Mouse (Mus musculus) embryo, embryonic 11.5 days (tissue): ENCODE data around the gene Btbd1.

Experiments
- DNase-seq: peaks from one replicate; pipeline ENCODE4 v3.0.0-alpha.2; 2012; ENCODE audit warnings: low read depth, low spot score

Btbd1 gene

DNA sequence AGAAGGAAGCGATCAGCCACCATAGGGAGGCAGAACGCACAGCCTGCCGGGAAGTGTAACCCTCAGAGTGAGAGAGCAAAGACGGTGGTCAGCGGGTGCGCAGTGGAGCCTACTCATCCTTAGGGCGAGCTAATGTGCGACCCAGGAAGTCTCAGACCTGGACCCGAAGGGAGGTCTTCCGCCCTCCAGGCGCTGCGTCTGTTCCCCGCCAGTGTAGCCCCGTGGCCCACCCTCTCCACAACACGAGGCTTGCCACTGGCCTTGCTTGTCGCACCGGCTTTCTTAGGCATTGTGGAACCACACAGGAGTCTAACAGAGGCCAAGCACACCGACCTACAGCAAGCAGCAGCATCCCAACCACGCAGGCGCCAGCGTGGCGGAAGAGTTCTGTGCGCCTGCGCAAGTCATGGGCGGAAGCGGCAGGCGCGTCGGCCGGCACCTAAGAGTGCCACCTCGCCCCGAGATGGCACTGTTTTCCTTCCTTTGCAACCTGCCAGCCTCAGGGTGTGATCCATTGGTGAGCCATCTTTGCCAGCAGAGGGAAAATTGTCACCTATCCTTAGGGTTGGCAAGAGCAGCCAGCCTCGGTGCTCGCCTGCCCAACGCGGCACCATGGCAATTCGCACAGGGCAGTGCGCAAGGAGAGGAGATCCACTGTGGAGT, 40.0 kb downstream of the Btbd1 start, which contains the start of gene 3110040N11Rik:
TSS of gene 3110040N11Rik (minus strand) at position 384 of the 663 bp plus-strand sequence.
- peak; percentile 88 for DNase-seq

DNA sequence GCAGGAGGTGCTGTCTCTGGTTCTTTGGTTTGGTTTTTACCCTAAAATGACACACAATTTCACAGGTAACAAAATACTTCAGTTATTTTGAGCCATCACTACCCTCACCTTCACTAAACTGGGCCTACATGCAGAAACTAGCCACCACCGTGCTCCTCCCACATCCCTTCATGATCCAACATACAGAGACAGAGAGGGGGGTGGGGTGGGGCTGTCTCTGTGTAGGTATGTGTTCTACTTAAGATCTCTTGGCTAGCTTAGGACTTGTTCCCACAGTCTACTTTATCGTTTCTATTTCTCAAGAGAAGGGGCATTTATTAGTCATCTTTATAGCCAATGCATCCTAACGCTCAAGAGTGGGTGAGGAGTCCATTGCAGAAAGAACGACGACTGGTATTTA, 40.7 kb downstream of the Btbd1 start:
- peak; percentile 4 for DNase-seq

DNA sequence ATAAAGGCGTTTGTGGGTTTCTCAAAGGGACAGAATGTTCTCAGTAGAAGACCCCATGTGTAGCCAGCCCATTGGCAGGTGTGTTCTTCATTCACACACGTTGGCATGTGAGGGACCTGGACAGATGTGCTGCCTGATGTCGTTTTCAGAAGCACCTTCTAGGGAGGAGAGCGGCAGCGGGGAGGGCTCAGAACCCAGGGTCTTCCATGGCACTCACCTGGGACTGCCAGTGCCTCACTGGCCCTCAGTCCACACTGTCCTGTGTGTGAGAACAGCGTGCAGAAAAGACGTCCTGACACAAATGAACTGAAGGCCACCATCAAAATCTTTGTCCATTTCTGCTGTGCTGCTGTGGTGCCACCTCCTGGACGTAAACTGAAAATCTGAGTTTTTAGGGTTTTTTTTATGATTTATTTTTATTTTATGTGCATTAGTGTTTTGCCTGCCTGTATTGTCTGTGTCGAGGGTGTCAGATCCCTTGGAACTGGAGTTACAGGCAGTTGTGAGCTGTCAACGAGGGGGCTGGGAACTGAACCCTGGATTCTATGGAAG, 51.5 kb downstream of the Btbd1 start:
- no peak for DNase-seq

DNA sequence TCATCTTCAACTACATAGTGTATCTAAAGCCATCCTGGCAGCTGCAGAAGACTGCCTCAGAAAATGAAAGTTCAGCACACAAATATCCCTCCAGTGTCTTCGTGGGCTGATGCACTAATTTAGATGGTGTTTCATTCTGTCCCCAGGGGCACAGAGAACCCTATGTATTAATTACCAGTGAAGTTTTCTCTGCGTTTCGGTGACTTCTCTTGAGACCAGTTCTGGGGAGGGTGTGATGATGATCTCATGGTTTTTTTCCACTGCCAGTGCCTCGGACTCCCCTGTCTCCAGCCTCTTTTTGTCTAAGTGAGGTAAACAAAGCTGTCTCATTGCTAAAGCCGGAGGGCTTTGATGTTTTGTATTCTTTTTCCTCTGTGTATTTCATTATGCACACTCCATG, 53.9 kb downstream of the Btbd1 start:
- no peak for DNase-seq

DNA sequence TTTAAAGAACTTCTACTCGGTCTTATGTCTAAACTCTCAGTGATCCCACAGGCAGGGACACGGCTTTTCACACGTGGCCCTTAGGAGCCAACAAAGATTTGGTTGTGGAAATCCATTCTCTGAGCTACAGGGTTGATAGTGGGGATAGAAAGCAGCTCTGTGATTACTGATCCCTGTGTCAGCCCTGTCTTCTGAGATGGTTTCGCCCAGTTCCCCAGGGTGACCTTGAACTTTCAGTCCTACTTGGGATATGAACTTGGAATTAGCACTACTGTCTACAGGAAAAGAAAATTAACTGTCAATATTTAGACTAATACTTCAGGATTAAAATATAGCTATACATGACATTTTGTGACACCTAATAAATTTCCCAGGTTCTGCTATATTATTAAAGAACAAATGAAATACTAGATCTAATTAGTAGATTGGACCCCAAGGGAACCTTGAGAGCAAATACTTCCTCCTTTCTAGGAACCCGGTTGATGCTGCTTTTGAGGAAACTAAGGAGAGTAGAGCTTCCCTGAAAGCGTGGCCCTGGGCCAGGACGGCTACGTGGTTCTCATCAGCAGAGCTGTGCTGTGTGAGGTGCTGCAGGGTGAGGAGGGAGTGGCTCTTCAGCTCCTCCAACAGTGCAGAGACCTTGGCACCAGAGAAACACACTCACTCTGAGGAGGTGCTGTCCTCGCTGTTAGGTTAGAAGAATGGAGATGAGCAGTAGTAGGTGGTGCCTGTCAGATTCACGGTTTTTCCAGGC, 56.3 kb downstream of the Btbd1 start:
- DNase-seq = no peak

DNA sequence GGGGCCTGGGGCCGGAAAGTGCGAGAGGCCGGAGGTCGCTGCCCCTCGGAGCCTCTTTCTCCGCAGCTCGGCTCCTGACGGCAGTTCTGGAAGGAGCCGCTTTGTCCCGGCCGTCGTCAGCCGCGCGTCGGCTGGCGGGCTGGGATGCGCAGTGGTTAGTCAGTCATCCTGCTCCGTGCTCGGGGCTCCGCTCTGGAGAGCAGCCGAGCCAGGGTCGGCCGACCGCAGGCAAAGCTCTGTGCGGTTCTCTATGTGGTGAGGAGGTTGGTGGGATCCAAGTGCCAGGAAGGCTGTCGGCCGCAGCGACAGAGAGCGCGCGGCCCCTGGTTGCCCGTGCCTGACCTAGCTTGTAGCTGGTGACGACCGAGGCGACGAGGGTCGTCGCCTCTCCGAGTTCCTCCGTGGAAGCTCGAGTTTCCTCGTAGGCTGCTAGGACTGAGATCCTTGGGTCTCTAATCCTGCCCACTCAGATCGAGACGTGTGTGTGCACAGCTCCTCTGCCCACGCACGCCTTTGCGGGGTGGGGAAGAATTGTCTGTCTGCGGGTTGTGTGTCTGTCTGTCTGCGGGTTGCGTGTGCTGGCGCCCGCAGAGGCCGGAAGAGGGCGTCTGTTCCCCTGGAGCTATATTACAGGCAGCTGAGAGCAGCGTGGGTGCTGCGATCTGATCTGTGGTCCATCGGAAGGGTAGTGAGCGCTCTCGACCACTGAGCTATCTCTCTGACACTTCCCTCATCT, 66.0 kb downstream of the Btbd1 start:
- DNase-seq = no peak

DNA sequence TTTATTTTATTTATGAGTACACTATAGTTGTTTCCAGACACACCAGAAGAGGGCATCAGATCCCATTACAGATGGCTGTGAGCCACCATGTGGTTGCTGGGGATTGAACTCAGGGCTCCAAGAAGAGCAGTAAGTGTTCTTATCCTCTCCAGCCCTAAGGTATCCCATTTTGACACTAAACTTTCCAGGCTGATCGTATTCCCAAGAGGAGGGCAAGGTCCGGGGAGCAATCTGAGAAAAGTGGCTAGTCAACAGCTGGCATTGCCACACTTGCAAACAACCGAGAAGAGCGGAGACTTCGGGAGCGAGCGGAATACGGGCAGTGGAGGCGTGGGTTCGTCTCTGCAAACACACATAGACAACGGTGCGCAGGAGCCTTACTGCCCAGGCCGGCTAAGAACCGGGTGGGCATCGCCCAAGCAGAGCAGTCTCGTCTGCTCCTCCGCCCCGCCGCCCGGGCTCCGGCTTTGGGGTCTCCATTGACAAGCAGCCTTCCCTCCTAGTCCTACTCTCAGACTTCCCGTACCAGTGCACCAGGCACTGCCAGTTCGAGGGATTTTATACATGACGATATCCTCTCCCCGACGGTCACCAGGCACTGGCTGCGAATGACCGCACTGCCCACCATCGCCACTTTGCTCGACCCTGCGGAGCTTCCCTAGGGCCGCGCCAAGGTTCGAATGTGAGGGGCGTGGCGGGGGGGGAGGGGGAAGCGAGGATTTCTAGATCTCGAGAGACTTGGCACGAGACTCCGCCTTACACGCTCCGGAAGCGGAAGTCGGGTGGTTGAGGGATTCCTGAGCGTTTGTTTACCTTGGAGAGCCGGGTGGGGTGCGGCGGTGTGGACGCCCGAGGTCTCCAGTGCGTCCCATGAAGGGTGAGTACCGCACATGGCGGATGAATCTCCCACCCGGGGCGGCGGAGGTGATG, 66.8 kb downstream of the Btbd1 start, which contains the start of gene Ramac:
TSS of gene Ramac (plus strand) at position 746 of the 930 bp plus-strand sequence.
- DNase-seq = peak; percentile 90

DNA sequence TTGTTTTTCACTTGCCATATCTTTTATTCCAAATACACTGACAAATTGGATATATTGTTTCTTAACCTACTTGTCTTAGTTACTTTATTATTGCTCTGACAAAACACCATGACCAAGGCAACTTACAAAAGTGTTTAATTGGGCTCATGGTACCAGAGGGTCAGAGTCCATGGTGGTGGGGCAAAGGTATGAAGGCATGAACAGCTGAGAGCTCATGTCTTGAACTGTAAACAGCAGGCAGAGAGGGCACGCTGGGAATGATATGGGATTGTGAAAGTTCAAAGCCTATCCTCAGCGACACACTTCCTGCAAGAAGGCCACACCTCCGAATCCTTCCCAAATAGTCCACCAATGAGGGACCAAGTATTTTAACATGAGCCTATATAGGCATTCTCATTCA, 81.3 kb downstream of the Btbd1 start:
- DNase-seq = no peak

DNA sequence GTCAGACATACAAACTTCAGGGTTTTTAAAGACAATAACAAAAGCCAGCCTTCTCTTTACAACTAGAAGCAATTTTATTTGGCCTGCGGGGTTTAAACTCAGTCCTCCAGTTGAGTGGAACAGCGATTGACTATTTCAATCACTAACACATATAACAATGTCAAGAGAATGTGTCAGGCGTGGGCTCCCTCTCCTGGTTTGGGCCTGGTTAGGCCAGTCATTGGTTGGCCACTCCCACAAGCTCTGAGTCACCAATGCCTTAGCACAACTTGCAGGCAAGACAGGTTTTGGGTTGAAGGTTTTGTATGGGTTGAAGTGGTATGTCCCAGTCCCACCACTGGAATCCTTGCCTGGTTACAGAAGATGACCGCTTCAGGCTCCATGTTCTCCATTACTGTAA, 85.1 kb downstream of the Btbd1 start:
- no peak for DNase-seq
